Mouse (Mus musculus): ENCODE data around the gene Plcd1.

GRCm38 (mm10) chr9:119109685-119110353 lies 16.5 kb upstream of the Plcd1 start:
- no peak for TF ChIP-seq CTCF (IDR thresholded peaks at IDR 0.05; ENCODE audit: low read depth, low read length)
- TF ChIP-seq POLR2A (IDR thresholded peaks at IDR 0.05; ENCODE audit: extremely low read depth, insufficient read depth, low read length): no peak

All from liver, adult 2 months (tissue).